Mouse (Mus musculus) c-Kit-negative CD71-positive TER-119-positive erythroid progenitor cells, embryonic 14.5 days (primary cell): Measurements from ENCODE around the gene St6galnac6.

Source experiments
- DNase-seq: peaks from one replicate; pipeline ENCODE4 v3.0.0-alpha.2; 2013; ENCODE audit warnings: low read depth, low spot score

The St6galnac6 gene

DNA sequence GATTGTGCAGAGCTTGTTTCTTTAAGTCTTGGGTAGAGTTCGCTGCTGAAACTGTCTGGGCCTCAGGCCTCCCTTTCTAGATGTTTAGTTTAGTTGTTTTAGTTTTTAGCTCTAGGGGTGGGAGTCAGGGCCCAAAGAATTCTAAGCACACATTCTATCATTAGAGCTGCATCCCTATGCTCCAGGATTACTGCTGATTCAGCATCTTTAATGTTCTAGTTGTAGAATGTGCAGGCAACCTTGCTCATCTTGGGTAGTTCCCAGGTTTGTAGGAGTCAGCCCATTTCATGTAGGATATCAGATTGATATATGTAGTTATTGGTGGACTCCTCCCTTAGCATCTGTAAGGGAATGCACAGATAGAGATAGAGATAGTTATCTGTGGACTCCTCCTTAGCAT lies 17.6 kb downstream of the St6galnac6 start:
- no peak for DNase-seq

DNA sequence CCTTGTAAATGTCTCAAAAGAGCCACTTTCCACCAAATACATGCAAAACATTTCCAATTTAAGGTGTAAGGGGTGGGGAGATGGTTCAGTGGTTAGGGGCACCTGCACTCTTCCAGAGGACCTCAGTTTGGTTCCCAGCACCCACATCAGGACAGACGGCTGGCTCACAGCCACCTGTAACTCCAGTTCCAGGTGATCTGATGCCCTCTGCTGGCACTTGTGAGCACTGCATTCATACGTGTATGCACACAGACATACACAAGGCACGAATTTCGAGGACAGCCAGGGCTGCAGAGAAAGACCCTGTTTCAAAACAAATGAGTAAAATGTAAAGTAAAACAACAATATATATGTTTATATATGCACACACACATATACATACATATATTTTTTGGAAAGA lies 18.1 kb downstream of the St6galnac6 start:
- DNase-seq: no peak

DNA sequence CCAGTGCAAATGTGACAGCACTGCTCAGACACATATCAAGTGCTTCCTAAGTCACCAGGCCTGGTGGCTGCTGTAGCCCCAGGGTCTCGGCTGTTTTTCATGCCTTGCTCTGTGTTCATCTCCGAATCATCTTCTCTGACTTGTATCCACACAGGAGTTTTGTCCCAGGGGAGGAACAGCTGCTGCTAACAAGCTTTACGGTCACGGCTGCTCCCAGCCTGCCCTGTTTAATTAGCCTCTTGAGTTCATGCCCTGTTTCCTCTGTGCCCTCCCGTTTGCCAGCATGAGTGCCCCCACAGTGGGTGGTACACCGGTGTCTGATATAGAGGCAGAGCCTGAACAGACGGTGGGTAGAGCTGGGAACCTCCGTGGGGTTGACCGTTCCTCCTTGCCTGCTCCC lies 18.5 kb downstream of the St6galnac6 start:
- no peak for DNase-seq

DNA sequence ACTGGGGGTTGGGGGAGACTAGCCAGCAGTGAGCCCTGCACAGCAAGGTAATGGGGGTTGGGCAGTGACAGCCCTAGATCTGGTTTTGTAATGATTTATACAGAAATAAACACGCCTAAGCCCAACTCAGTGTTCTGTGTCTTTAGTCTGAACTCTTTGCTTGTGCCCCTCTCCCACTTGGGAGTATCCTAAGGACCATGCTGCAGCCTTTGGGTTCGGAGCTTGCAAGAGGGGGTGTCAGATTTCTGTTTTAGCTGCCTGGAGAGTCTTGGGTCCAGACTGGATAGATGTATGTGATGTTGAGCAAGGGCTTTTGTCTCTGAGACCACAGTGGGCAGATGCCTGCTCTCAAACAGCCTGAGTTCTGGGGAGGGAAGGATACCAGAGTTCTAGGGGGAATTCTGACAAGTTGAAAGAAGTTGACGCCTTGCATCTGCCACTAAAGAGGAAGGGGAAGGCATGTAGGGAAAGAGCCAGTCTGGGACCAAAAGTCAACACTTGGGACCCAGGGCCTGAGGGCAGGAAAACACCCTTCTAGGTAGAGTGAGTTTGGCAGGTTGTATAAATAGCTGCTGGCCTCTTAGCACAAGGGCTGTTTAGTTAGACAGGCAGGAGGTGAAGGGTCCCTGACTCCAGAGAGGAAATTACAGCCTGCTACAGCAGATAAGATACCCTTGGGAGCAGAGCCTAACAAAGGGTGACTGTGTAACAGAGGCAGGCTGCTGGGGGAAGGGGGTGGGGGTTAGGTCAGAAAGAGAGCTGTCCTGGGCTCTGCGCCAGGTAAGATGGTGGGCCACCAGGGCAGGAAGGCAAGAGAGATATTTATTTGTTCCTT lies 21.4 kb downstream of the St6galnac6 start:
- no peak for DNase-seq

DNA sequence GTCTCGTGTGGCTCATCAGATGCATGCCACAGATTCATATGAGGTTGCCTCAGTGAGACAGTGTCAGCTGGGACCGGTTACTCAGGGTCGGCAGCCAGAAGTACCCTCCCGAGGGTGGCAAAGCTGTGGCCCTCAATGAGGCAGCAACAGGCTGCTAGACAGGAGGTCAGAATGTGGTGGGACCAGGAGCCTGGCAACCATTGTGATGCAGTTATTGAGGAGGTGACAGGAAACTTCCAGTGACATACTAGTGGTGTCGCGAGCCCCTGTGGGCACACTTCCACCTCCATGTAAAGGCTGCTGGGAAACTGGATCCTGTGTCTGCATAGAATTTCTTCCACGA lies 22.0 kb downstream of the St6galnac6 start, which contains the start of gene Ak1:
Gene Ak1, plus strand, starts transcription at position 242 of the 343 bp plus-strand sequence.
- DNase-seq: no peak

DNA sequence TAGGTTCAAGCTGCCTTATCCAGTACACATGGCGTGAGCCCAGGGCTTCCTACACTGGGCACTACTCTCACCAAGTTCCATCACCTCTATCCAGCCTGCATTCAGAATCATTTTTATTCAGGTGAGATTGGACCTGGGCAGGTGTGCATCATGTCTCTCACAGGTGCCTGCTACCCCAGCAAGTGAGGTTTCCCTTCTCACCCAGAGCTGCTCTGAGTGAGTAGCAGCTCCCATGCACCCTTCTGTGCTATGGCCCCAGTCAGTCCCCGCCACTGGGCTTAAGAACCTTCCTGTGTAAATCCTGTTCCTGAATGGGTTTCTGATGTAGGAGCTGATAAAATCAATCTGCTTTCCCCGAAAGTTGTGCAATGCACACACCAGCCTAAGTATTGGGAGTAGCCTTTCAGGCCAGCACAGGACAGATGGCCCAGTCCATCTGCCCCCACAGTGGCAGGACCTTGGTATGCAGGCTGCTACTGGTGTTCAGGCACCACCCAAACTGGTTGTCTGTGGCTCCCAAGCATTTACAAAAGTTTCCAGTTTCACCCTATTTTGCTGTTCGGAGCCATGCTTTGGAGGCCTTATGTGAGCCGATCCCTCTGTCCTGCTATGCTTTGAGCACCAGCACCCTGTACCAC lies 24.7 kb downstream of the St6galnac6 start:
- DNase-seq: no peak

DNA sequence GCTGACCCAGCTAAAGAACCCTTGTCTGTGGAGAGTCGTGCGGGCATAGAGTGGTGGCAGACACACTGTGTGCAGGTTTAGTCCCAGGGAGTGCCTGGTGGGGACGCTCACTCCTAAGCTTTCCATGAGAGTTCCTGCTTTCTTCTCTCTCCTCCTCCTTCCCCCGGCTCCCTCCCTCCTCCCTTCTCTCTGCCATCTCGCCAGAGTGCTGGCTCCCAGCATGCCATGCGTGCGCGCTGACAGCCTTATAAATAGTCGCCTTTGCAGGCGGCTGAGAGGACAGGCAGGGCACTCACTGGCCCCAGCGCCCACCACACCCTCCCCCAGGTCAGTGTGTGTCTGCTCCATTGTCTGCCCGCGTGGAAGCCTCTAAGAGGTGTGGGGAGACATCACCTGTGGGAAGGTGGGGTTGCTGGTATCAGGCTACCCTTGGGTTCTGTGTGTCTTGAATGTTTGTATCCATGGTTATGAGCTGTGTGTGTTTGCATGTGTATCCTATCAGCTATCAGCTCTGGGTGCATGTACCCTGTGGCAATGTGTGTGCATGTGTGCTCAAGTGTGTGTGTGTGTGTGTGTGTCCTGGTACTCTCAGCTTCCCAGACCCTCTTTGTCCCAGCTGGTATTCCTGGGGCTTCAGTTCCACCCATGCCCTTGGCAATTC lies 25.8 kb downstream of the St6galnac6 start:
- DNase-seq: no peak

DNA sequence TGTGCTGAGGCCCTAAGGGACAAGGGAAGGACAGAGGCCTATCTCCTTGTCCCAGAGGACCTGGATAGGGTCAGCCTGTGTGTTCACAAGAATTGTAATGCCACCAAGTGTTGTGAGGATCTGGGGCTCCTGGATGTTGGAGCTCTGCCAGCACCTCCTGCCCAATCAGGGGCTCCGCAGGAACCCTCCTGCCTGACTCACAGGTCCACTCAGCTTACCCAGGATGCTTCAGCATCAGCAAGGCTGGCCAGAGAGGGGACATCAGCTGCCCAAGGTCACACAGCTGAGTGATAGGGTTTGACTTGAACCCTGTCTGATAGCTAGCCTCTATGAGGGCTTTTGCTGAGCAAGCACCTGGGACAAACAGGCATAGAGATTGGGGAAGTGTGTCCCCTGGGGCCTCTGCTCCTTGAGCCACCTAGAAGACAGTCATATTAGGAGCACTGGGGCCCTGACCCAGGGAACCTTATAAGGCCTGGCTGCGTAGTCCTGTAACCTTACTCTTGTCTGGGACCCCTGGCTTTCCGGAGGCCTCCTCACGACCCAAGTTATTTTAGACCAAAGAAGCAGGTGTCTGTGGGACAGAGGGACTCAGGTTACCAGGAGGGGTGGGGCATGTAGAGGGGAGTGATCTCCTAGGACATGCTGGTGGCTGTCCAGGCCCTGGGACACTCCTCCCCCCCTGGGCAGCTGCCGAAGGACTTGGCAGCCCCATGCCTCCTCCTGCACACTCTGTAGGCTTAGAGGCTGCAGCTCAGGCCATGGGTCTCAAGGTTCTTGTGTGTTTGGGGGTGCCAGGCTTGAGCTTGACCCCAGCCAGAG lies 26.6 kb downstream of the St6galnac6 start:
- no peak for DNase-seq

DNA sequence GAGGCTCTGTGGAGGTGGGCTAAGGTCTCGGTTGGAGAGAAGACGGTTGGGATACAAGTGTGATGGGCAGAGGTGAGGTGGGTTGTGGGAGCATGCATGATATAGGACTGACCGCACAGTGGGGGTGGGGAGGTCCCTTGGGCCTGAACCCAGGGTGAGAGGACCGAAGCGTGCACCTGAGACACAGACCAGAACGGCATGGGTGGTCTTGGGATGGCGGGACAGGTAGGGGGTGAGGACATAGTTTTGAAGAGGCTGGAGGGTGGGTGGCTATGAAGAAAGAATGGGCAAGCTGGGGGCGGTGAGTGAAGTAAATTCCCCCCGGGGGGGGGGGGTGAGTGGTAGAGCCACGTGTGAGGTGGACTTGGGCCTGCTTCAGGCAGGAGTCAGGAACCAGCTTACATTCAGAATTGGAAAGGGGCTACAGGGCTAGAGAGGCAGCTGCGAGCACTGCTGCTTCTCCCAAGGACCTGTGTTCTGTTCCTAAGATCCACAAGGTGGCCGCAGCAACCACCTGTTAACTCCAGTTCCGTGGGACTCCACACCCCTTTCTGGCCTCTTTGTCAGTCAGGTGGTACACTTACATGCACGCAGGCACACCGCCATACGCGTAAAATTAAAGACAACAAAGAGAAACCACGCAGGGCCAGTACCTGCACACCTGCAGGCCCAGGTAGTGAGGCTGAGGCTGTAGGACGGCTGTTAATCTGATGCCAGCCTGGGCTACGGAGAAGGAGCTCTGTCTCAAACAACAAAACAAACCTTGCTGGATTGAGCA lies 27.9 kb downstream of the St6galnac6 start:
- no peak for DNase-seq

DNA sequence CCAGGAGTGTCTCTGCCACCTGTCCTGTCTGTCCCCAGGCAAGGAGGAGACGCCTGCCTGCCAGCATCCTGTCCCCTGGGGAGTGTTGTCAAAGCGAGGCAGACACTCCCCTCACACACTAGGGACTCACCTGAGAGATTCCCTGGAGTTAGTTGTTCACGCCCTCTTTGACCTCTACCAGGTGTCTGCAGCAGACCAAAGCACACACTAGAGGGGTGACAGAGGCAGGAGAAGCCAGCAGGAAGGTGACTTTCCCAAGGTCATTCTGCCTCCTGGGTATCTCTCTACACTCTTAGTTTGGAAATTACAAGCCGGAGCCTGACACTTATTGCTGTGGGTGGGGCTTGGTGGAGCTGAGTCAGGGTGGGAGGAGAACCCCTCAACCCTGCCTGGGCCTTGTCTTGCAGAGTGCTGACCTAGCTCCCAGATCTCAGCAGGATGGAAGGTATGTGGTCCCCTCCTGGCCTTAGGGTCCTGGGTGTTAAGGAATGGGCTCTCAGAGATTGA lies 28.6 kb downstream of the St6galnac6 start:
- no peak for DNase-seq

DNA sequence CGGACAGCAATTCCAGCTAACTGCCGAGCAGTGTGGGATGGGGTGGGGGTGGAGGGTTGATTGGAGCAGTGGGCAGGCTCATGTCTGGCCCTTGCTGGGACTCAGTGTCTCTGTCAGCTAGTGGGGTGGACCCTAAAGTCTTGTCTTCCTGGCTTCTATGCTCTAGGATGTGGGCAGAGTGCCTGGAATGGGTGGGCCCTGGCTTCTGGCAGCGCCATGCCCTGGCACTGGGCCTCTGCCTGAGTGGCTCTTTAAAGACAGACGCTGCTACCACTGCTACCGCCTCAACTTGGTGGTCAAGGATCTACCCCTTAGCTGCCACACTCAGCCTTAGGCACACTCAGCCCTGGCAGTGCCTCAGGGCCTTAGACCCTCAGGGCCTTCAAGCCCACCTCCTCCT lies 29.2 kb downstream of the St6galnac6 start:
- DNase-seq: no peak

DNA sequence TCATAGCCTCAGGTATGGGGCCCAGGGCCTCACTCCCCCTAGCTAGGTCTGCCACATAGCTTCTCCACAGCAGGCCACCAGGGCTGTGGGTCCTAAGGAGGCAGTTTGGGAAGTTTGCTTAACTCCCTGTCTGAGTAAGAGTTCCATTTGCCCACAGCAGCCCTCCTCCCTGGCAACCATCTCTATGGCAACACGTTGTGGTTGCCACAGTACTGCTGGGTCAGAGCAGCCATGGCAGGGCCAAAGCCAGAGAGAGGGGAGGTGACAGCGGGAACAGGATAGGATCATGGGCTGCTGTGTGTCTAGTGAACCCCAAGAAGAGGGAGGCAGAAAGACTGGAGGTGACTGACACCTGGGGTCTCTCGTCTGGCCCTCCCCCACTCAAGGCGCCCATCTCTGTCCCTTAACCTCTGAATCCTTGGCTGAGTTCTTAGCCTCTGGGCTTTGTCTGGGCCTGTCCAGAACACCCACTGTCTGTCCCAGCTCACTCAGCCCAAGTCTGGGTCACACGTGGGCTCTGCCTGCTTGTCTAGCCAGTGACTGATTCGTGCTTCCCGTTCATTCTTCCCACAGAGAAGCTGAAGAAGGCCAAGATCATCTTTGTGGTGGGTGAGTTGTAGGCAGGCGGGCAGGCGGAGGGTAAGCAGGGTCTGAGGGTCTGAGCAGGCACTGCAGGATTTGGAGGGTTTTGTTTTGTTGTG lies 29.9 kb downstream of the St6galnac6 start:
- no peak for DNase-seq

DNA sequence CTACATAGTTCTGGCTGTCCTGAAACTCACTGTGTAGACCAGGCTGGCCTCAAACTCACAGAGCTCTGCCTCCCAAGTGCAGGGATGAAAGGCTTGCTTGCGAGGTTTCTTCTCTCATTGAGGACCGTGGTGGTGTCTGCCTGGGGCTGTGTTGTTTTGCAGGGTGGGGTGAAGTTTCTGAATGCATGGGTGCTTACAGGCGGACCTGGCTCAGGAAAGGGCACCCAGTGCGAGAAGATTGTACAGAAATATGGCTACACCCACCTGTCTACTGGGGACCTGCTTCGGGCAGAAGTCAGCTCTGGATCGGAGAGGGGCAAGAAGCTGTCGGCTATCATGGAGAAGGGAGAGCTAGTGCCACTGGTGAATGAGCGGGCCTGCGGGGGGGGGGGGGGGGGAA lies 30.5 kb downstream of the St6galnac6 start:
- no peak for DNase-seq

DNA sequence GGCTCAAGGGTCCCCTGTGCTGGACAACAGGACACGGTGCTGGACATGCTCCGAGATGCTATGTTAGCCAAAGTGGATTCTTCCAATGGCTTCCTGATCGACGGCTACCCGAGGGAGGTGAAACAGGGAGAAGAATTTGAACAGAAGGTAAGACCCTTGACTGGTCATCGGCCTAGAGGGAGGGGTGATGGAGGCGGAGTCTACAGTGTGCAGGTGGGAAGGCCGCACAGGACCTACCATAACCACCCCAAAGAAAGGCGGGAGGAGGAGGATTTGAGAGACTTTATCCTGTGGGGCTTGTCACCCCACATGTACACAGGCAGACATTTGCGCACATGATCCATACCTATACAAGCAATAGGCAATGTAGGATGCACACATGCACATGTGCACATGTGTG lies 31.5 kb downstream of the St6galnac6 start:
- no peak for DNase-seq

DNA sequence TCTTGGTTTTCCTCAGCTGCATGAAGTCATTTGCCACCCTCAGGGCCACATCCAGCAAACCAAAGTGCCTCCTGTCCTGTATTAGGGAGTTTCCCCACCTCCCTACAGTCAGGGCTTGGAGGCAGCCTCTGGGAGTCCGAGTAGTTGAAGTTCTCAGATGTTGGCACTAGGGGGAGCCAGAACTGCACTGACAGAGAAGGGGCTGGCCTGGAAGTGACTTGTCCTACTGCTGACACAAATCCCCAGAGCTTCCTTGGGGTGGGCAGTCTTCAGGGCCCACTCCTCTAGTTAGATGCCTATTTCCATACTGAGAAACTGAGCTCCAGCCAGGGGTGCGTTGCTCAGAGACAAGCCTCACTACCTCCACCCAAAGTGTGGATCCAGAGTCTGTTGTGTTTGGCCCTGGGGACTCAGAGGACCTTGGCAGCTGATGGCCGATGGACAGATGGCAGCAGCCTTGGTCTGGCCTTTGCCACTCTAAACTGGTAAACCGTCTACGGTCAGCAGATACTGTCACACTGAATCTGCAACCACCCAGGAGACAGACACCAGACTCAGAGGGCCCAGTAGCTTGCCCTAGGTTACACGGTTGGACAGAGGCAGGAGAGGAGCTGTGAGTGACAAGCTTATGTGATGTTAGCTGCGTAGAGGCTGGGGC lies 32.4 kb downstream of the St6galnac6 start:
- peak; percentile 41 for DNase-seq

DNA sequence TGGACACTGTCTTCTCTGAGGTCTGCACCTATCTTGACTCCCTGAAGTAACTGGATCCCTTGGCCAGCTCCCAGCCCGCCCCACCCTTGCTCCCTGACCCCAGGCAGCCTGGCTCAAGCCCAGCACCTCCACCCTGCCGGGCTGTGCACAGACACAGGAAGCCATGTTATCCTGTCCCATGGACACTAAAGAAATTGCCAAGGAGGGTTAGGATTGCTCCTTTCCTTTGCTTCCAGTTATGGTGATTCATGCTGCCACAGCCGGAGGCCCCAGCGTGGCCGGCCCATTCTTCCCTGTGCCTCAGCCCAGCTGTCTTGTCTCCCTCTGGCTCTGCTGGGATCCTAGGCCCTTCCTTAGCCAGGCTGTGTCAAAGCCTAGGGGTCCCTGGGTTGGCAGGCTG lies 34.2 kb downstream of the St6galnac6 start:
- no peak for DNase-seq

DNA sequence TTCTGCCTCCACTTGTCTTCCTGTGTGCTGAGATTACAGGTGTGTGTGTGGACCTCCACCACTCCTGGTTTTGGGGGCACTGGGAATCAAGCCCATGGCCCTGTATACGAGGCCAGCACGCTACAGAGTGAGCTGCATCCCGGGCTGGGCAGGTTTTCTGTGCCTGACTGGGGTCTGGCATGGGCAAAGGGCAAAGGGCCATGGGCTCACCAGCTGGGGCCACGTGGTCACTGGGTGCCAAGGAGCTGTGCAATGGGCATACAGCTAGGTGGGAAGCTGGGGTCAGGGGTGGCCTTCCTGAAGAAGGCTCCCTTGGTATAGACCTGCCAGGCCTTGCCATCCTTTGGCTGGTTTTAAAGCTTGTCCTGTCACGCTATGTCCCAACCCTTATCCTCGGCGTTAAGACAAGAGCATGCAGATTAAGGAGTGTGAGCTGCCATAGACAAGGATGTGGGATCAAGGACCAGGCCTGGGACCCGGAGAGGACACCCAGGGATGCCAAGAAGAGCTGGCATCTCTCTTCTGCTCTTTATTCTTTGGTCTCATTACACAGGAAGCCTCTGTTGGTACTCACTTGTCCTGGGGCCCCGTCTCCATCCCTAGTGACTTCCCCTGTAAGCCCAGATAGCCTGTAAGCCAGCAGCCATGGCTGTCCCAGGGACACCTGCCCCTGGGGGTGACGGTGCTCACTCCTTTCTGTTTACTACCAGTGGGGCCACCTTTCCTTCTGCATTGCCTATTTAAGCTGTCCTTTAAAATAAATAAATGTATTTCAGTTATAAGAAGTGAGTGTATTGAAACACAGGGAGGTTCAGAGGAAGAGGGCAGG lies 35.0 kb downstream of the St6galnac6 start:
- DNase-seq: no peak

DNA sequence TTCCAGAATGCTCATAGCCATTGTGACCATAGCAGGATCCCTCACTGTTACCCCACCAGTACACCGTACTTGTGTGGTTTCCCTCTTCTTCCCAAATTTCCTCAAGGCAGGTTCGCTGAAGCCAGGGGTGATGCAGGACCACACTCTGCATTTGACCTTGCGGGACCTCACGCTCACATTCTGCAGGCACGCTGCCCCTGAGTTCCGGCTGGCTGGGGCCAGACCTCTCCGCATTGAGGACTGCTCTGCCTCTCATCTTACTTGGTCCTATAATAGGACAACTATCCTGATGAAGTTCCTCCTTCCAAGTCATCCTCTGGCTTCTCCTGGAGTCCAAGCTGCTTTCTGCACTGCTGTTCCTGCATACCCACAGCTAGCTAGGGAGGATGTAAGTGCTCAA lies 37.1 kb downstream of the St6galnac6 start:
- DNase-seq: no peak

DNA sequence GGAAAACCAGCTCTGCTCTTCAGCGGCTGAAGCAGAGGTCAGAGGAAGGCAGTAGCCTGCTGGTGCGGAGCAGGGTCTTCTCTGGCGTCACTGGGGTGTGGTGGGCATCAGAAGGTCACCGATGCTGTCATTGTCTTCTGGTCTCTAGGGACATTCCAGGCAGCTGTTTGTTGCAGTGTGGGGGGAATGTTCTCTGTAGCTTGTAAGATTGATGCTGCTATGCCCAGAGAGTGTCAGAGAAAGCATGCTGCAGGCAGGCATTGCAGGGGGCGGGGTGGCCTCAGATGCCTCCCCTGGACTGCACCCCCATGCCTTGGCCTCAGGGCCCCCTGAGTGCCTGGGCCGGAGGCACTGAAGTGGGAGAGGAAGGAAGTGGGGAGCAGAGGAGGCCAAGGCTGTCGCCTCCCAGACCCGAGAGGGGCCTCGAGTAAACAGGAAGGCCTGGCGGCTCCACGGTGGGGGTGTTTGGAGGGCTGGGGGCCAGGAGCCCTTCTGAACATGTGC lies 38.3 kb downstream of the St6galnac6 start:
- DNase-seq: no peak
